Mouse (Mus musculus): ENCODE measurements around the gene Poc1b.

DNA sequence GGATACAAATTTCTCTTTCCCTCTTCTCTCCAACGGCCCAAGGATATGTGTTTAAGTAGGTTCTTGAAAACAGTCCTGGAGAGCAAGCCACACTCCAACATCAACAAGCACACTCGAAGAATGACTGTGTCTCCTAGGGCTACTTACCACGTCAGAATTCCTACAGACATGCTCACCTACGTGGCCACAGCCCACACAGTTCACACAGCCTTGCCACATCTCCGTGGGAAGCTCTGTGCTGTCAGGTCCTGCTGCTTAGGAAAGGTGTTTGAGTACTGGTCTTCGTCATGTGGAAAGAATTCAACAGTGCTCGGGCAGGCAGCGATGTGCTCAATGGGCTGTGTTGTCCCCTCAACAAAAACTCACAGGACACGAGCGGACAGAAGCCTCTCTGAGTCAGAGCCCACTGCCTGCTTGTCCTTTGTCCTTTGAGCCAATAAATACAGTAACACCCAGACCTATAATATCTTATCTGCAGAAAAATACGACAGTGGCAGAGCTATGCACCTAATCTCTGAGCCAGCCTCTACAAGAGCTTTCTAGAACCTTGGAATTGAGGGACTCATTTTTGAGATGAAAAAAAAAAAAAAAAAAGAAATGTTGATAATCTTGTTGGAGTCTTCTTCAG, 130.5 kb downstream of the Poc1b start:
- TF ChIP-seq CTCF (IDR thresholded peaks at IDR 0.05; ENCODE audit: low read depth, low read length) (no peak), POLR2A (IDR thresholded peaks at IDR 0.05; ENCODE audit: extremely low read depth, insufficient read depth, low read length) (no peak)
